Mouse (Mus musculus): ENCODE results near the gene Krt35.

Krt35 gene

GRCm38 (mm10) chr11:100100391-100100790 lies 4.3 kb upstream of the Krt35 start:
- DNase-seq (ENCODE audit: low read depth, low spot score) = no peak
- Histone ChIP-seq H3K27me3 (ENCODE audit: control insufficient read depth, insufficient read depth, low read length, poor library complexity, severe bottlenecking) (no peaks in the 10 kb centered on the region), H3K36me3 (ENCODE audit: control insufficient read depth, insufficient read depth, low read length, poor library complexity, severe bottlenecking) (no peaks in the 10 kb centered on the region)

- H3K36me3 ChIP-seq (ENCODE audit: control insufficient read depth, insufficient read depth, low read length, poor library complexity, severe bottlenecking) = no peaks in the 10 kb centered on the region
- no peaks in the 10 kb centered on the region for H3K27me3 ChIP-seq (ENCODE audit: control insufficient read depth, insufficient read depth, low read length, poor library complexity, severe bottlenecking)
- DNase-seq (ENCODE audit: low read depth, low spot score) = no peak
Observed at GRCm38 (mm10) chr11:100097819-100098218, 1.8 kb upstream of the Krt35 start.

GRCm38 (mm10) chr11:100088378-100089025 lies 7.5 kb downstream of the Krt35 start:
- Histone ChIP-seq H3K36me3 (ENCODE audit: control insufficient read depth, insufficient read depth, low read length, poor library complexity, severe bottlenecking) (no peaks in the 10 kb centered on the region), H3K27me3 (ENCODE audit: control insufficient read depth, insufficient read depth, low read length, poor library complexity, severe bottlenecking) (no peaks in the 10 kb centered on the region)
- no peak for DNase-seq (ENCODE audit: low read depth, low spot score)

GRCm38 (mm10) chr11:100087861-100088260 lies 8.2 kb downstream of the Krt35 start, which contains the start of gene Krt32:
TSS of gene Krt32 (minus strand) at chr11:100088226.
- Histone ChIP-seq H3K27me3 (ENCODE audit: control insufficient read depth, insufficient read depth, low read length, poor library complexity, severe bottlenecking) (no peaks in the 10 kb centered on the region), H3K36me3 (ENCODE audit: control insufficient read depth, insufficient read depth, low read length, poor library complexity, severe bottlenecking) (no peaks in the 10 kb centered on the region)
- no peak for DNase-seq (ENCODE audit: low read depth, low spot score)

- DNase-seq (ENCODE audit: low read depth, low spot score) = no peak
- Histone ChIP-seq H3K27me3 (ENCODE audit: control insufficient read depth, insufficient read depth, low read length, poor library complexity, severe bottlenecking) (no peaks in the 10 kb centered on the region), H3K36me3 (ENCODE audit: control insufficient read depth, insufficient read depth, low read length, poor library complexity, severe bottlenecking) (no peaks in the 10 kb centered on the region)
Observed at GRCm38 (mm10) chr11:100073873-100074272, 22.2 kb downstream of the Krt35 start.

- H3K27me3 ChIP-seq (ENCODE audit: control insufficient read depth, insufficient read depth, low read length, poor library complexity, severe bottlenecking) = no peaks in the 10 kb centered on the region
- DNase-seq (ENCODE audit: low read depth, low spot score) = no peak
- H3K36me3 ChIP-seq (ENCODE audit: control insufficient read depth, insufficient read depth, low read length, poor library complexity, severe bottlenecking) = no peaks in the 10 kb centered on the region
Observed at GRCm38 (mm10) chr11:100067293-100068036, 28.6 kb downstream of the Krt35 start.

GRCm38 (mm10) chr11:100066236-100067010 lies 29.6 kb downstream of the Krt35 start:
- H3K27me3 ChIP-seq (ENCODE audit: control insufficient read depth, insufficient read depth, low read length, poor library complexity, severe bottlenecking) = no peaks in the 10 kb centered on the region
- no peaks in the 10 kb centered on the region for H3K36me3 ChIP-seq (ENCODE audit: control insufficient read depth, insufficient read depth, low read length, poor library complexity, severe bottlenecking)
- DNase-seq (ENCODE audit: low read depth, low spot score) = no peak

GRCm38 (mm10) chr11:100058875-100059274 lies 37.2 kb downstream of the Krt35 start:
- no peak for DNase-seq (ENCODE audit: low read depth, low spot score)
- no peaks in the 10 kb centered on the region for H3K27me3 ChIP-seq (ENCODE audit: control insufficient read depth, insufficient read depth, low read length, poor library complexity, severe bottlenecking)
- no peaks in the 10 kb centered on the region for H3K36me3 ChIP-seq (ENCODE audit: control insufficient read depth, insufficient read depth, low read length, poor library complexity, severe bottlenecking)

- Histone ChIP-seq H3K36me3 (ENCODE audit: control insufficient read depth, insufficient read depth, low read length, poor library complexity, severe bottlenecking) (no peaks in the 10 kb centered on the region), H3K27me3 (ENCODE audit: control insufficient read depth, insufficient read depth, low read length, poor library complexity, severe bottlenecking) (no peaks in the 10 kb centered on the region)
- no peak for DNase-seq (ENCODE audit: low read depth, low spot score)
Observed at GRCm38 (mm10) chr11:100055686-100056655, 40.1 kb downstream of the Krt35 start.

- Histone ChIP-seq H3K27me3 (ENCODE audit: control insufficient read depth, insufficient read depth, low read length, poor library complexity, severe bottlenecking) (no peaks in the 10 kb centered on the region), H3K36me3 (ENCODE audit: control insufficient read depth, insufficient read depth, low read length, poor library complexity, severe bottlenecking) (no peaks in the 10 kb centered on the region)
- no peak for DNase-seq (ENCODE audit: low read depth, low spot score)
Observed at GRCm38 (mm10) chr11:100050451-100050850, 45.6 kb downstream of the Krt35 start, which contains the start of gene Krt31. TSS of gene Krt31 (minus strand) at chr11:100050551.

- no peaks in the 10 kb centered on the region for H3K27me3 ChIP-seq (ENCODE audit: control insufficient read depth, insufficient read depth, low read length, poor library complexity, severe bottlenecking)
- DNase-seq (ENCODE audit: low read depth, low spot score) = no peak
- no peaks in the 10 kb centered on the region for H3K36me3 ChIP-seq (ENCODE audit: control insufficient read depth, insufficient read depth, low read length, poor library complexity, severe bottlenecking)
Observed at GRCm38 (mm10) chr11:100047193-100047592, 48.8 kb downstream of the Krt35 start.

- Histone ChIP-seq H3K36me3 (ENCODE audit: control insufficient read depth, insufficient read depth, low read length, poor library complexity, severe bottlenecking) (no peaks in the 10 kb centered on the region), H3K27me3 (ENCODE audit: control insufficient read depth, insufficient read depth, low read length, poor library complexity, severe bottlenecking) (no peaks in the 10 kb centered on the region)
- DNase-seq (ENCODE audit: low read depth, low spot score) = no peak
Observed at GRCm38 (mm10) chr11:100046303-100046866, 49.7 kb downstream of the Krt35 start.
